Mouse (Mus musculus) cerebellum, adult 2 months (tissue): ENCODE results near the gene Zfp518a.

ENCODE experiments used
- CTCF ChIP-seq: fragments of 200-500 bp; IDR thresholded peaks from 2 replicates; pipeline ENCODE4 v1.5.1; 2011; ENCODE audit warnings: low read depth, mild to moderate bottlenecking, control low read depth, low read length, moderate library complexity, borderline replicate concordance; ENCODE audit not compliant: insufficient read depth
- POLR2A ChIP-seq: fragments of 200-500 bp; IDR thresholded peaks from 2 replicates; pipeline ENCODE4 v1.6.1; 2011; ENCODE audit warnings: low read length, control low read depth, borderline replicate concordance; ENCODE audit not compliant: insufficient read depth

- TF ChIP-seq CTCF (no peak), POLR2A (no peak)
These were observed 41.5 kb downstream of the Zfp518a start for GRCm38 (mm10) chr19:40936038-40936437.
